Mouse (Mus musculus) intestine, postnatal 0 days (tissue): ENCODE data around the gene Prc1. TPM values are rescaled to one million over a fixed set of nuclear protein-coding genes. Genes with fewer than 3 reads are reported as not detected.

Experiments
- ATAC-seq: fragments of 200-750 bp; cut with Nextera tagmentation; 2 replicates; pipeline ENCODE4 v1.8.0; 2017; ENCODE audit warnings: mild to moderate bottlenecking, moderate TSS enrichment, moderate library complexity
- H3K27ac ChIP-seq: fragments of 300-500 bp; sonication (generic); 2 replicates; pipeline ENCODE4 v1.5.1; 2014; ENCODE audit warnings: mild to moderate bottlenecking, low read depth, low read length, moderate library complexity
- H3K27me3 ChIP-seq: fragments of 300-500 bp; sonication (generic); replicated peaks from 2 replicates; pipeline ENCODE4 v1.6.1; 2014; ENCODE audit warnings: low read length, mixed read lengths; ENCODE audit not compliant: control insufficient read depth, insufficient read depth
- H3K36me3 ChIP-seq: fragments of 300-500 bp; sonication (generic); 2 replicates; pipeline ENCODE4 v1.6.1; 2014; ENCODE audit warnings: mild to moderate bottlenecking, moderate library complexity; ENCODE audit not compliant: control insufficient read depth, insufficient read depth
- H3K4me1 ChIP-seq: fragments of 300-500 bp; sonication (generic); replicated peaks from 2 replicates; pipeline ENCODE4 v1.6.1; 2014; ENCODE audit warnings: antibody characterized with exemption, low read length, mixed read lengths; ENCODE audit not compliant: control insufficient read depth, insufficient read depth
- H3K4me2 ChIP-seq: fragments of 300-500 bp; sonication (generic); replicated peaks from 2 replicates; pipeline ENCODE4 v1.6.1; 2014; ENCODE audit warnings: low read depth, mild to moderate bottlenecking, moderate library complexity
- H3K4me3 ChIP-seq: fragments of 300-500 bp; sonication (generic); 2 replicates; pipeline ENCODE4 v1.5.1; 2014; ENCODE audit warnings: low read depth, low read length
- H3K9ac ChIP-seq: fragments of 300-500 bp; sonication (generic); 2 replicates; pipeline ENCODE4 v1.6.1; 2014; ENCODE audit warnings: mild to moderate bottlenecking, low read depth, low read length
- H3K9me3 ChIP-seq: fragments of 300-500 bp; sonication (generic); 2 replicates; pipeline ENCODE4 v1.6.1; 2016; ENCODE audit warnings: mixed run types; ENCODE audit not compliant: control insufficient read depth
- CTCF ChIP-seq: sonication (generic); IDR thresholded peaks from 2 replicates; pipeline ENCODE4 v1.5.1; 2016; ENCODE audit warnings: low read depth, mild to moderate bottlenecking, control low read depth, antibody characterized with exemption, moderate library complexity
- WGBS: fragments of 180-500 bp; shearing (Covaris S2); extraction: QIAGEN DNeasy Blood & Tissue Kit; methylation state at CpG from one replicate; pipeline ENCODE4 v1.1.7; 2014; 5-methylcytosine and 5-hydroxymethylcytosine counted together
- polyA plus RNA-seq: library from polyadenylated mRNA; unstranded; fragments of >200 nt; fragmentation: Nextera tagmentation; extraction: Ambion mirVana; gene quantifications from 2 replicates; pipeline ENCODE4 v1.2.1, GENCODE M21; 2015

Prc1 gene
- polyA plus RNA-seq, 1 experiment from 2014 or later: 32.5 TPM

DNA sequence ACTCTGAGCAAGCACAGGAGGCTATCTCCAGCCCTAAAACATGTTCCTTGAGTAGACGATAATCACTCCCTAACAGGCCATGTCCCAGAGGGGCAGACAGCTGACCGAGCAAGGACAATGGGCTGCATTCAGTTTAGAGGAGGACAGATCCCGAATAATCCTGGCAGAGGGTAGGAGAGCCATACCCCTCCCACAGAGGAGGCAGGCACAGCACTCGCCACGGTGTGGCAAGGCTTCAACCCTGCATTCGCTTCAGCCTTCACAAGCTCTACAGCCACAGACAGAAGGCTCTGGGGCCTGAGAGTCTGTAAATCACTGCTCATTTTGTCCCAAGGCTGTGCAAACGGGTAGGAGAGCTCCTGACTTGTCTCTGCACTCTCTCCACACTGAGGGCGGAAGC lies 62.9 kb downstream of the Prc1 start:
- peaks cover 43% of the 10 kb centered on the region for H3K36me3 ChIP-seq
- H3K9ac ChIP-seq: no peak overlapping the region
- 82% methylated on average over 8 of the region's 8 CpGs for WGBS

DNA sequence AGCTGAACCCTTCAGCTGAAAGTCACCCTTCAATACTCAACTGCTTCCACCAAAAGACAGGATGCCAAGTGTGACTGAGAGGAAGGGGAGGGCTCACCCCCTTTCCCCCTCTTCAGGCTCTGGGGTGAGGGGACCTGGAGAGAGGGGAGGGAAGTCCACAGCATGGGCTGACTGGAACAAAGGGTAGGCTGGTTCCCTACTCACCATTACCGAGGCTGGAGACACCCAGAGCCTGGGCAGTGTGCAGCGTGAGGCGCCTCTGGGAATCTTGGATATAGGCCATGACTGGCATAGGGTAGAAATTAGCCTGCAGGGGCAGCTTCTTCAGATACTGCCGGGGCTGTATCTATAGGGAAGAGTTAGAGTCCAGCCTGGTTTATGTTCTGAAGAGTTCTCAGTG lies 63.8 kb downstream of the Prc1 start:
- no peak for TF ChIP-seq CTCF
- Histone ChIP-seq H3K4me2 (no peak overlapping the region), H3K4me3 (no peak overlapping the region), H3K36me3 (peaks cover 44% of the 10 kb centered on the region), H3K9ac (no peak overlapping the region), H3K4me1 (no peaks in the 10 kb centered on the region), H3K27ac (no peak overlapping the region), H3K9me3 (no peaks in the 10 kb centered on the region), H3K27me3 (no peaks in the 10 kb centered on the region)
- WGBS: 79% methylated on average over 4 of the region's 4 CpGs
- no peak for ATAC-seq

More for the DNA sequence above, 62.9 kb downstream of the Prc1 start:
- Histone ChIP-seq H3K4me3 (no peak overlapping the region), H3K4me2 (no peak overlapping the region), H3K27me3 (no peaks in the 10 kb centered on the region), H3K4me1 (no peaks in the 10 kb centered on the region), H3K27ac (no peak overlapping the region), H3K9me3 (no peaks in the 10 kb centered on the region)
- no peak for ATAC-seq
- TF ChIP-seq CTCF: no peak

DNA sequence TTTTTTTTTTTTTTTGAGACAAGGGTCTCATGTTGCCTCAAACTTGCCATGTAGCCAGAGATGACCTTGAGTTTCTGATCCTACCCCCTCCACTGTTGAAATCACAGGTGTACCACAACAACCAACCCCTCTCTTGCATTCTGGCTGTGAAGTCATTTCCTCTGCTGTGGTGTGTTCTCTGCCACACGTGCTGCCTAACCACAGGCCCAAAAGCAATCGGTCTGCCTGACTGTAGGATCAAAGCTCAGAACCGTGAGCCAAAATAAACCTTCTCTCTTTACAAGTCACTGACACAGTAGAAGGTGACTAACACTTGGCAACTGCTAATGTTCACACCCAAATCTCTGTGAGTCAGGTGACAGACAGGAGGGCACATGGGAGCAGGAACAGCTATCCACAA lies 66.2 kb downstream of the Prc1 start:
- Histone ChIP-seq H3K4me2 (no peak overlapping the region), H3K9me3 (no peaks in the 10 kb centered on the region), H3K27me3 (no peaks in the 10 kb centered on the region), H3K36me3 (peaks cover 40% of the 10 kb centered on the region; the same call in 1 of the 2 replicates), H3K4me1 (no peaks in the 10 kb centered on the region), H3K4me3 (no peak overlapping the region), H3K27ac (no peak overlapping the region), H3K9ac (no peak overlapping the region)
- ATAC-seq: no peak
- no peak for TF ChIP-seq CTCF
- 69% methylated on average over 3 of the region's 3 CpGs for WGBS

DNA sequence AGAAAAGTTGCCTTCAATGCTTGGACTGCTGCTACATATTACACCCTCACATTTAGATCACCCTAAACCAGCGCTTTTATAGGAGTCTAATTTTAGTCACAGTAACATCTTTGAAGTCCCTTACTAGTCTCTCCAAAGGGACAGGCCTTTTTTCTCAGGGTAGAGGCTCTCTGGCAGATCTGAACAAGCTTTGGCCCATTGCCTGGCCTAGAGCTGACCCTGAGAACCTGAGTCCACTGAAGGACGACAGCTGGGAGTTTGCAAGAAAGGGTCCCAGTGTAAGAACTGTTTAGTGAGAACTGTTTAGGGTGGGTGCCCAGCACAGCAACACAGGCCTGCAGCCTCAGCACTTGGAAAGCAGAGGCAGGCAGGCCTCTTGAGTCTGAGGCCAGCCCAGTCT lies 71.5 kb downstream of the Prc1 start:
- Histone ChIP-seq H3K36me3 (peaks cover 48% of the 10 kb centered on the region; the same call in 1 of the 2 replicates), H3K27me3 (no peaks in the 10 kb centered on the region)
- WGBS: 76% methylated on average over 2 of the region's 2 CpGs

More for the DNA sequence above, 71.5 kb downstream of the Prc1 start:
- Histone ChIP-seq H3K9ac (no peak overlapping the region), H3K4me1 (no peaks in the 10 kb centered on the region), H3K4me2 (no peak overlapping the region), H3K4me3 (no peak overlapping the region), H3K27ac (no peak overlapping the region; the same call in 1 of the 2 replicates), H3K9me3 (no peaks in the 10 kb centered on the region)
- TF ChIP-seq CTCF: no peak
- ATAC-seq: no peak

Other genes starting within 250 kb of the Prc1 start
- 185 and 190 TPM in 2 replicates for gene Idh2, start 179.1 kb upstream of the Prc1 start, polyA plus RNA-seq
- gene Sema4b, start 107.6 kb upstream of the Prc1 start, polyA plus RNA-seq: 23.1 and 25.1 TPM in 2 replicates
- 526 and 531 TPM in 2 replicates for gene Cib1, start 61.6 kb upstream of the Prc1 start, polyA plus RNA-seq
- gene Gdpgp1, start 61.6 kb upstream of the Prc1 start, polyA plus RNA-seq: 6.5 and 7.4 TPM in 2 replicates
- gene Ttll13, start 48.1 kb upstream of the Prc1 start, polyA plus RNA-seq: 0.77 and 1.3 TPM in 2 replicates
- gene Ngrn, start 33.2 kb upstream of the Prc1 start, polyA plus RNA-seq: 28.2 and 30.2 TPM in 2 replicates
- gene Vps33b, start 24.8 kb upstream of the Prc1 start, polyA plus RNA-seq: 11.7 and 12.9 TPM in 2 replicates
- gene Rccd1, start 30.0 kb downstream of the Prc1 start, polyA plus RNA-seq: 3.2 and 4.4 TPM in 2 replicates
- gene Unc45a, start 46.6 kb downstream of the Prc1 start, polyA plus RNA-seq: 19.7 and 20.0 TPM in 2 replicates
- 8.3 and 8.8 TPM in 2 replicates for gene Hddc3, start 48.7 kb downstream of the Prc1 start, polyA plus RNA-seq
- 4.8 and 5.3 TPM in 2 replicates for gene Man2a2, start 76.9 kb downstream of the Prc1 start, polyA plus RNA-seq
- 6.2 and 6.7 TPM in 2 replicates for gene Fes, start 93.5 kb downstream of the Prc1 start, polyA plus RNA-seq
- gene Furin, start 111.0 kb downstream of the Prc1 start, polyA plus RNA-seq: 25.5 and 26.4 TPM in 2 replicates
- gene Blm, start 240.7 kb downstream of the Prc1 start, polyA plus RNA-seq: 2.7 and 3.1 TPM in 2 replicates